Mouse (Mus musculus) intestine, postnatal 0 days (tissue): ENCODE measurements around the gene 4930474N05Rik. TPM values are rescaled to one million over a fixed set of nuclear protein-coding genes. Genes with fewer than 3 reads are reported as not detected.

Source experiments
- ATAC-seq: fragments of 200-750 bp; cut with Nextera tagmentation; 2 replicates; pipeline ENCODE4 v1.8.0; 2017; ENCODE audit warnings: mild to moderate bottlenecking, moderate TSS enrichment, moderate library complexity
- H3K27ac ChIP-seq: fragments of 300-500 bp; sonication (generic); 2 replicates; pipeline ENCODE4 v1.5.1; 2014; ENCODE audit warnings: mild to moderate bottlenecking, low read depth, low read length, moderate library complexity
- H3K27me3 ChIP-seq: fragments of 300-500 bp; sonication (generic); replicated peaks from 2 replicates; pipeline ENCODE4 v1.6.1; 2014; ENCODE audit warnings: low read length, mixed read lengths; ENCODE audit not compliant: control insufficient read depth, insufficient read depth
- H3K36me3 ChIP-seq: fragments of 300-500 bp; sonication (generic); 2 replicates; pipeline ENCODE4 v1.6.1; 2014; ENCODE audit warnings: mild to moderate bottlenecking, moderate library complexity; ENCODE audit not compliant: control insufficient read depth, insufficient read depth
- H3K4me1 ChIP-seq: fragments of 300-500 bp; sonication (generic); replicated peaks from 2 replicates; pipeline ENCODE4 v1.6.1; 2014; ENCODE audit warnings: antibody characterized with exemption, low read length, mixed read lengths; ENCODE audit not compliant: control insufficient read depth, insufficient read depth
- H3K4me2 ChIP-seq: fragments of 300-500 bp; sonication (generic); replicated peaks from 2 replicates; pipeline ENCODE4 v1.6.1; 2014; ENCODE audit warnings: low read depth, mild to moderate bottlenecking, moderate library complexity
- H3K4me3 ChIP-seq: fragments of 300-500 bp; sonication (generic); 2 replicates; pipeline ENCODE4 v1.5.1; 2014; ENCODE audit warnings: low read depth, low read length
- H3K9ac ChIP-seq: fragments of 300-500 bp; sonication (generic); 2 replicates; pipeline ENCODE4 v1.6.1; 2014; ENCODE audit warnings: mild to moderate bottlenecking, low read depth, low read length
- H3K9me3 ChIP-seq: fragments of 300-500 bp; sonication (generic); 2 replicates; pipeline ENCODE4 v1.6.1; 2016; ENCODE audit warnings: mixed run types; ENCODE audit not compliant: control insufficient read depth
- CTCF ChIP-seq: sonication (generic); IDR thresholded peaks from 2 replicates; pipeline ENCODE4 v1.5.1; 2016; ENCODE audit warnings: low read depth, mild to moderate bottlenecking, control low read depth, antibody characterized with exemption, moderate library complexity
- WGBS: fragments of 180-500 bp; shearing (Covaris S2); extraction: QIAGEN DNeasy Blood & Tissue Kit; methylation state at CpG from one replicate; pipeline ENCODE4 v1.1.7; 2014; 5-methylcytosine and 5-hydroxymethylcytosine counted together
- polyA plus RNA-seq: library from polyadenylated mRNA; unstranded; fragments of >200 nt; fragmentation: Nextera tagmentation; extraction: Ambion mirVana; gene quantifications from 2 replicates; pipeline ENCODE4 v1.2.1, GENCODE M21; 2015

Gene 4930474N05Rik
- polyA plus RNA-seq, 1 experiment from 2014 or later, result not detected

DNA sequence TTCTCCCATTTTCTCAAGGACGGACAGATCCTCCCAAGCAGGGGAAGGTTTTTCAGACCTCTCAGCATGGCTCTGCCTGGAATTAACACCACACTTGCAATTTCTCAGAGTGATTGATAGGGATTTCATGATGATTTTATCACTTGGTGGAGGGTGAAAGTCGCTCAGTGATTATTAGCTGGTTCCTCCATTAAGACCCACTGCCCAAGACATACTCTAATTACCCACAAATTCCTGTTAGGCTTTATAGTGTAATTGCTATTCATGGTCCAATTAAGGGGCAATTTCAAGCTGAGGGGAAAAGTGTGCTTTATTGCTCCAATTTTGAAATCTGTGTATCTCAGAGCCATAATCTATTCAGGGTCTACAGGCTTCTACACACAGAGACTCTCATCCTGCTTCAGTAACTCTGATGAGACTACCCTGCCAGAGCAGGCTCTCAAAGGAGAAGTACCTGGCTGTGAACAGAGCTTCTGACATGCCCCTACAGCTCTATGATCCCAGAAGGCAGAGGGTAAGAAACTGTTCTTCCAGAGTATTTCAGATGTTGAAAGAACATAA is 29.1 kb downstream of the 4930474N05Rik start:
- Histone ChIP-seq H3K4me3 (no peak overlapping the region), H3K9ac (no peak overlapping the region), H3K9me3 (no peaks in the 10 kb centered on the region), H3K27ac (no peak overlapping the region), H3K4me1 (no peaks in the 10 kb centered on the region), H3K4me2 (no peak overlapping the region), H3K36me3 (no peaks in the 10 kb centered on the region), H3K27me3 (no peaks in the 10 kb centered on the region)
- no peak for ATAC-seq
- no peak for TF ChIP-seq CTCF
- WGBS, result 53% methylated on average over 2 of the region's 2 CpGs

DNA sequence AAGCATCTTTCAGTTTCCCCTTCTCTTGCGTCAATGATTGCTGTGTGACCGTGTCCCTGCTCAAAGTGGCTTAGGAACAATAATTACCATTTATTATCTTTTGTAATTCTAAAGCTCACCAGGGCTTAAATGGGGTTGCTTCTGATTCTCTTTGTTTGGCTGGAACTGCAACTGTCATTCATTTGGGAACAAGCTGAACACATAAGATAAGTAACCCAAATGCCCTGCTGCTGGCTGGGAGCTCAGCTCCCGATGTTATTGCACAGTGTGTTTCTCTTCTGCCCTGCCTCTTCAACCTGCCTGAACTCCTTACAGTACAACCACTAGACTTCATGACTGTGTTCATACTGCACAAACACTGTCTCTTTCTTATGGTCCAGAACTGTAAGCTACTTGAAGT is 41.0 kb downstream of the 4930474N05Rik start:
- no peak for TF ChIP-seq CTCF
- H3K9ac ChIP-seq, result no peak overlapping the region
- H3K4me1 ChIP-seq, result no peaks in the 10 kb centered on the region
- no peak overlapping the region for H3K4me3 ChIP-seq
- ATAC-seq, result no peak
- no peaks in the 10 kb centered on the region for H3K27me3 ChIP-seq
- WGBS, result 64% methylated on average over 3 of the region's 3 CpGs
- no peaks in the 10 kb centered on the region for H3K9me3 ChIP-seq
- no peak overlapping the region for H3K27ac ChIP-seq
- no peaks in the 10 kb centered on the region for H3K36me3 ChIP-seq
- H3K4me2 ChIP-seq, result no peak overlapping the region

DNA sequence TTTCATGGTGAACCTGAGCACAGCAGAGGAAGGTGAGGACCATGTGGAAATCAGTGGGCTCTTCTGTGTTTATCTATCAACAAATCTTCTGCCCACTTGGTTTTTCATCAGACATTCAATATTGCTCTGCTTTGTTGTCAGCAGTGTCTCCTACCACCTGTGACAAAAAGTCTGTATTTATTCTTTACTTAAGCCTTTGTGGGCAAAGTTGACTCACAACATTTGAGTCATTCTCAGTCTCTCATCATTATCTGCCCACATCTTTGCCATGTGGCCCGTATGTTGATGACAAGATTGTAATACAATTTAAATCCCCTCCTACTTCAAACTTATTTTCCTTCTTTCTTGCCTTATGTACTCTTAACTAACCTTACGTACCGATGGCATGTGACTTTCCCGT is 43.0 kb downstream of the 4930474N05Rik start:
- Histone ChIP-seq H3K9ac (no peak overlapping the region), H3K9me3 (no peaks in the 10 kb centered on the region), H3K27me3 (no peaks in the 10 kb centered on the region), H3K4me1 (no peaks in the 10 kb centered on the region), H3K36me3 (no peaks in the 10 kb centered on the region), H3K27ac (no peak overlapping the region), H3K4me3 (no peak overlapping the region), H3K4me2 (no peak overlapping the region)
- no peak for ATAC-seq
- WGBS, result 90% methylated on average over 4 of the region's 4 CpGs
- TF ChIP-seq CTCF, result no peak

DNA sequence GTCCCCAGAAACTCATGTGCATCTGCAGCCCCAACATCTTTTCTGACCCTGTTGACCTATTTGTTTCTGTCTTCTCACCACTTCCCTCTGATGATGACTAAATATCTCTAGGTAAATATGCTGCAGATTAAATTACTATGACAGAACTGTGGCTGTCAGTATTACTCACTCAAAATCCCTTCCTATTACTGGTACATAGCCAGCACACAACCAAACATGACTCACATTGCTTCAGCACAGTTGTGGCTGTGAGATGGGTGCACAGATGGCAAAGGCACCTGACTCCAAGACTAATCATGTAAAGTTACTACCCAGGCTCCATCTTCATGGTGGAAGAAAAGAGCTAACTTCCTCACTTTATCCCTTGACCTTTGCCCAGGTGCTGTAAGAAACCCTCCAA is 50.5 kb downstream of the 4930474N05Rik start:
- no peak for ATAC-seq
- no peak overlapping the region for H3K27ac ChIP-seq
- TF ChIP-seq CTCF, result no peak
- no peaks in the 10 kb centered on the region for H3K27me3 ChIP-seq
- no peaks in the 10 kb centered on the region for H3K4me1 ChIP-seq
- no peak overlapping the region for H3K9ac ChIP-seq
- no peaks in the 10 kb centered on the region for H3K9me3 ChIP-seq
- H3K4me3 ChIP-seq, result no peak overlapping the region
- H3K36me3 ChIP-seq, result no peaks in the 10 kb centered on the region
- no peak overlapping the region for H3K4me2 ChIP-seq
